In the genomic region with DNA sequence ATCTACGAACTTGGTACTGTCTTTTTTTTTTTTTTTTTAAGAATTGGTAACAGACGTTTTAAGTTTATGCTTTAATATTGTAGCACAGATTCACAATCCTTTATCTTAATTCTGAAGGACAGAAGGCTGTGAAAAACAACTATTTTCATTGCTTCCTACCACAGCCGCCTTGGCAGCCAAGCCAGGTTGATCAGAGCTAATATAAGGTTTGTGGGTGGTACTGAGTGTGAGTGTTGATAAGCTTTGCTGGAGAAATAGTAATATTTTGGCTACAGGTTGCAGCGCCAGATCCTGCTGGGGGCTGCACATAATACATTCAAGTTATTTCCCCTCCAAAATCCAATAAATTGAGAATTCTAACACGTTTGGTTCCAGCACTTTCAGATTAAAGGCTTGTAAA, we compare ENCODE assay signal across 8 mouse cellular contexts. TPM values are rescaled to one million over a fixed set of nuclear protein-coding genes. Genes with fewer than 3 reads are reported as not detected.
DNase-seq lines count a peak whose midpoint lies in the region; ATAC-seq lines count a peak whose summit lies in the region.

No protein-coding gene starts in this region.

- H3K9ac ChIP-seq in kidney, embryonic 14.5 days (ENCODE audit: low read depth, low read length), result peak overlapping the region; percentile 46; the same call in 1 of the 2 replicates
- peak overlapping the region; percentile 47 for H3K9ac ChIP-seq in hindbrain, embryonic 16.5 days (ENCODE audit: low read depth, low read length)
- H3K9ac ChIP-seq in midbrain, embryonic 14.5 days (replicated peaks; ENCODE audit: low read length), result no peak overlapping the region

- 42% methylated on average over 5 of the region's 5 CpGs for WGBS in kidney, embryonic 14.5 days
- WGBS in hindbrain, embryonic 16.5 days, result 60% methylated on average over 5 of the region's 5 CpGs
- WGBS in midbrain, embryonic 14.5 days, result 64% methylated on average over 5 of the region's 5 CpGs

- peaks cover 28% of the 10 kb centered on the region for H3K36me3 ChIP-seq in kidney, embryonic 14.5 days (ENCODE audit: control insufficient read depth, insufficient read depth, low read length)
- peaks cover 9% of the 10 kb centered on the region for H3K36me3 ChIP-seq in hindbrain, embryonic 16.5 days (ENCODE audit: control insufficient read depth, insufficient read depth, low read length)
- H3K36me3 ChIP-seq in midbrain, embryonic 14.5 days (ENCODE audit: control insufficient read depth, insufficient read depth, low read length), result peaks cover 22% of the 10 kb centered on the region

- H3K9me3 ChIP-seq in kidney, embryonic 14.5 days (ENCODE audit: control insufficient read depth, low read length), result no peaks in the 10 kb centered on the region
- H3K9me3 ChIP-seq in hindbrain, embryonic 16.5 days (ENCODE audit: control insufficient read depth, low read length), result no peaks in the 10 kb centered on the region
- H3K9me3 ChIP-seq in midbrain, embryonic 14.5 days (ENCODE audit: control insufficient read depth, low read length), result no peaks in the 10 kb centered on the region

- no peak for DNase-seq in kidney, postnatal 10 days
- DNase-seq in c-Kit-positive CD71-positive TER-119-negative erythroid progenitor cells, embryonic 14.5 days (ENCODE audit: low read depth), result peak; percentile 30
- no peak for DNase-seq in midbrain, embryonic 14.5 days
- no peak for DNase-seq in spleen, adult 12 weeks (ENCODE audit: low spot score)
- DNase-seq in right cerebral cortex, postnatal 36 days (ENCODE audit: low spot score in 2 of 2), result no peak
- DNase-seq in Muller cell, postnatal 12 days (ENCODE audit: inconsistent ontology term), result no peak

- H3K4me3 ChIP-seq in kidney, embryonic 14.5 days (ENCODE audit: low read length), result peak overlapping the region; percentile 91
- H3K4me3 ChIP-seq in hindbrain, embryonic 16.5 days (ENCODE audit: low read length), result peak overlapping the region; percentile 100
- H3K4me3 ChIP-seq in midbrain, embryonic 14.5 days (replicated peaks; ENCODE audit: low read depth, low read length), result peak overlapping the region; percentile 99

- peak overlapping the region; percentile 74 for H3K4me2 ChIP-seq in kidney, embryonic 14.5 days (replicated peaks; ENCODE audit: low read depth, low read length)
- H3K4me2 ChIP-seq in hindbrain, embryonic 16.5 days (ENCODE audit: low read length), result peak overlapping the region; percentile 70
- peak overlapping the region; percentile 74 for H3K4me2 ChIP-seq in midbrain, embryonic 14.5 days (ENCODE audit: low read length)

- no peaks in the 10 kb centered on the region for H3K27me3 ChIP-seq in kidney, embryonic 14.5 days (ENCODE audit: control insufficient read depth, insufficient read depth, low read length)
- no peaks in the 10 kb centered on the region for H3K27me3 ChIP-seq in hindbrain, embryonic 16.5 days (replicated peaks; ENCODE audit: control insufficient read depth, insufficient read depth, low read length)
- no peaks in the 10 kb centered on the region for H3K27me3 ChIP-seq in midbrain, embryonic 14.5 days (ENCODE audit: control insufficient read depth, insufficient read depth, low read length)

- ATAC-seq in kidney, embryonic 14.5 days (ENCODE audit: low FRiP score, low TSS enrichment), result no peak
- no peak for ATAC-seq in hindbrain, embryonic 16.5 days
- no peak for ATAC-seq in midbrain, embryonic 14.5 days (ENCODE audit: low FRiP score, low TSS enrichment)

- no peak overlapping the region for H3K27ac ChIP-seq in kidney, embryonic 14.5 days (ENCODE audit: low read depth, low read length)
- H3K27ac ChIP-seq in hindbrain, embryonic 16.5 days (ENCODE audit: low read depth, low read length), result no peak overlapping the region
- no peak overlapping the region for H3K27ac ChIP-seq in midbrain, embryonic 14.5 days (replicated peaks; ENCODE audit: low read depth, low read length)

- H3K4me1 ChIP-seq in kidney, embryonic 14.5 days (ENCODE audit: control insufficient read depth, insufficient read depth, low read length), result peaks cover 17% of the 10 kb centered on the region
- H3K4me1 ChIP-seq in hindbrain, embryonic 16.5 days (ENCODE audit: control insufficient read depth, insufficient read depth, low read depth, low read length), result peaks cover 13% of the 10 kb centered on the region
- peaks cover 14% of the 10 kb centered on the region for H3K4me1 ChIP-seq in midbrain, embryonic 14.5 days (ENCODE audit: control insufficient read depth, insufficient read depth, low read length)

RNA-seq across cellular contexts. Expression of a gene that starts 1.1 kb away (rescaled TPM):
- 35.6 and 60.0 TPM in 2 replicates for polyA plus RNA-seq in kidney, embryonic 14.5 days (2014; fragmentation: Nextera tagmentation; extraction: Ambion mirVana)
- polyA plus RNA-seq in hindbrain, embryonic 16.5 days (2015; fragmentation: Nextera tagmentation; extraction: Ambion mirVana), result 26.7 and 27.8 TPM in 2 replicates
- 31.0 and 37.4 TPM in 2 replicates for polyA plus RNA-seq in midbrain, embryonic 14.5 days (2014; fragmentation: Nextera tagmentation; extraction: Ambion mirVana)

RNA-seq across cellular contexts. Expression of a gene that starts 56.9 kb away (rescaled TPM):
- polyA plus RNA-seq in kidney, embryonic 14.5 days (2014; fragmentation: Nextera tagmentation; extraction: Ambion mirVana), result 7.0 and 7.2 TPM in 2 replicates
- polyA plus RNA-seq in hindbrain, embryonic 16.5 days (2015; fragmentation: Nextera tagmentation; extraction: Ambion mirVana), result 18.0 and 18.7 TPM in 2 replicates
- 17.6 and 18.6 TPM in 2 replicates for polyA plus RNA-seq in midbrain, embryonic 14.5 days (2014; fragmentation: Nextera tagmentation; extraction: Ambion mirVana)
